Mouse (Mus musculus) embryonic facial prominence, embryonic 15.5 days (tissue): ENCODE measurements around the gene Slc35e3. TPM values are rescaled to one million over a fixed set of nuclear protein-coding genes. Genes with fewer than 3 reads are reported as not detected.
A peak's percentile ranks its signal among the peaks of the same experiment; 100 is the strongest.
"Not testable (repeated sequence)": the region's sequence is repeated elsewhere in the genome, so short reads cannot be mapped to it uniquely, and the experiment has no call there.

Experiments used
- ATAC-seq: fragments of 200-750 bp; cut with Nextera tagmentation; 2 replicates; pipeline ENCODE4 v1.8.0; 2017; ENCODE audit warnings: low read depth, moderate TSS enrichment; ENCODE audit not compliant: insufficient number of reproducible peaks, low FRiP score, low TSS enrichment
- H3K27ac ChIP-seq: fragments of 300-500 bp; sonication (generic); replicated peaks from 2 replicates; pipeline ENCODE4 v1.5.1; 2015; ENCODE audit warnings: mild to moderate bottlenecking, inconsistent platforms
- H3K27me3 ChIP-seq: fragments of 300-500 bp; sonication (generic); 2 replicates; pipeline ENCODE4 v1.6.1; 2015; ENCODE audit warnings: inconsistent platforms
- H3K36me3 ChIP-seq: fragments of 300-500 bp; sonication (generic); 2 replicates; pipeline ENCODE4 v1.6.1; 2015; ENCODE audit warnings: mild to moderate bottlenecking, inconsistent platforms
- H3K4me1 ChIP-seq: fragments of 300-500 bp; sonication (generic); 2 replicates; pipeline ENCODE4 v1.6.1; 2015; ENCODE audit warnings: inconsistent platforms
- H3K4me2 ChIP-seq: fragments of 300-500 bp; sonication (generic); replicated peaks from 2 replicates; pipeline ENCODE4 v1.6.1; 2015; ENCODE audit warnings: mild to moderate bottlenecking, inconsistent platforms
- H3K4me3 ChIP-seq: fragments of 300-500 bp; sonication (generic); replicated peaks from 2 replicates; pipeline ENCODE4 v1.5.1; 2015; ENCODE audit warnings: mild to moderate bottlenecking, inconsistent platforms
- H3K9ac ChIP-seq: fragments of 300-500 bp; sonication (generic); 2 replicates; pipeline ENCODE4 v1.6.1; 2015; ENCODE audit warnings: inconsistent platforms
- H3K9me3 ChIP-seq: fragments of 300-500 bp; sonication (generic); replicated peaks from 2 replicates; pipeline ENCODE4 v1.6.1; 2016; ENCODE audit warnings: inconsistent platforms
- WGBS: fragments of 180-500 bp; shearing (Covaris S2); methylation state at CpG from one replicate; pipeline ENCODE4 v1.1.7; 2015; 5-methylcytosine and 5-hydroxymethylcytosine counted together
- polyA plus RNA-seq: library from polyadenylated mRNA; unstranded; fragments of >200 nt; fragmentation: Nextera tagmentation; extraction: Ambion mirVana; gene quantifications from 2 replicates; pipeline ENCODE4 v1.2.1, GENCODE M21; 2015

Slc35e3 gene
- polyA plus RNA-seq, 1 experiment from 2014 or later: 22.7 TPM

- no peak overlapping the region for H3K4me3 ChIP-seq
- WGBS: 67% methylated on average over 7 of the region's 7 CpGs
Measured at GRCm38 (mm10) chr10:117725671-117726070, 20.5 kb downstream of the Slc35e3 start.

DNA sequence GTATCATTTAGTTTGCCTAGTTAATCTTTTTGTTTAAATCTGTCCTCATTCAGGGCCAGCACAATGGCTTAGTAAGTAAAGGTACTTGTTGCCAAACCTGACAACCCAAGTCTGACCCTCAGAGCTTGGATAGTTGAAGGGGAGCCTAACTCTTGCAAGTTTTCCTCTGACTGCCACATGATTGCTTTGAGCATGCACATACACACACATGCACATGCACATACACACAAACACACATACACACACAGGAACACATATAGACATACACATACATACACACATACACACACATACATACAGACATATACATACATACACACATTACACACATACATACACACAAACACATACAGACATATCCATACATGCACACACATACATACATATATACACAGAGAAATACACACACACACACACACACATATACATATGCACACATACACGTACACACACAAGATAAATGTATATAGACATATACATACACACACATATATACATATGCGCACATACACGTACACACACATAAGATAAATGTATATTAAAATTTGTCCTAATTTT is 21.3 kb downstream of the Slc35e3 start:
- WGBS: 92% methylated on average over 3 of the region's 3 CpGs

More at GRCm38 (mm10) chr10:117725671-117726070, 20.5 kb downstream of the Slc35e3 start:
- H3K9me3 ChIP-seq: no peaks in the 10 kb centered on the region
- H3K4me1 ChIP-seq: no peaks in the 10 kb centered on the region
- H3K4me2 ChIP-seq: no peak overlapping the region
- H3K27ac ChIP-seq: no peak overlapping the region
- no peaks in the 10 kb centered on the region for H3K27me3 ChIP-seq
- no peak overlapping the region for H3K9ac ChIP-seq
- H3K36me3 ChIP-seq: no peaks in the 10 kb centered on the region
- ATAC-seq: no peak

GRCm38 (mm10) chr10:117724136-117724718 is 21.9 kb downstream of the Slc35e3 start:
- 76% methylated on average over 5 of the region's 5 CpGs for WGBS
- Histone ChIP-seq H3K4me2 (no peak overlapping the region), H3K36me3 (no peaks in the 10 kb centered on the region), H3K4me1 (no peaks in the 10 kb centered on the region), H3K9me3 (no peaks in the 10 kb centered on the region), H3K9ac (no peak overlapping the region), H3K4me3 (no peak overlapping the region), H3K27me3 (no peaks in the 10 kb centered on the region), H3K27ac (no peak overlapping the region)
- ATAC-seq: no peak

More for the DNA sequence above, 21.3 kb downstream of the Slc35e3 start:
- no peak overlapping the region for H3K9ac ChIP-seq
- H3K4me3 ChIP-seq: no peak overlapping the region
- H3K36me3 ChIP-seq: no peaks in the 10 kb centered on the region
- H3K4me2 ChIP-seq: no peak overlapping the region
- no peak overlapping the region for H3K27ac ChIP-seq
- no peaks in the 10 kb centered on the region for H3K27me3 ChIP-seq
- H3K9me3 ChIP-seq: no peaks in the 10 kb centered on the region
- ATAC-seq: no peak
- no peaks in the 10 kb centered on the region for H3K4me1 ChIP-seq

GRCm38 (mm10) chr10:117718161-117719119 is 27.7 kb downstream of the Slc35e3 start:
- H3K27ac ChIP-seq: peak overlapping the region; percentile 8; the same call in 1 of the 2 replicates
- H3K4me2 ChIP-seq: no peak overlapping the region
- 44% methylated on average over 19 of the region's 19 CpGs for WGBS
- peaks cover 11% of the 10 kb centered on the region for H3K4me1 ChIP-seq
- H3K27me3 ChIP-seq: no peaks in the 10 kb centered on the region
- no peak for ATAC-seq
- no peak overlapping the region for H3K4me3 ChIP-seq
- no peaks in the 10 kb centered on the region for H3K36me3 ChIP-seq
- H3K9me3 ChIP-seq: no peaks in the 10 kb centered on the region
- H3K9ac ChIP-seq: no peak overlapping the region

- Histone ChIP-seq H3K27ac (no peak overlapping the region), H3K9ac (no peak overlapping the region), H3K4me1 (peaks cover 11% of the 10 kb centered on the region), H3K36me3 (no peaks in the 10 kb centered on the region), H3K9me3 (no peaks in the 10 kb centered on the region), H3K4me3 (no peak overlapping the region), H3K27me3 (no peaks in the 10 kb centered on the region), H3K4me2 (no peak overlapping the region)
- WGBS: 3% methylated on average over 4 of the region's 4 CpGs
- ATAC-seq: no peak
Measured at GRCm38 (mm10) chr10:117717583-117717982, 28.6 kb downstream of the Slc35e3 start.

DNA sequence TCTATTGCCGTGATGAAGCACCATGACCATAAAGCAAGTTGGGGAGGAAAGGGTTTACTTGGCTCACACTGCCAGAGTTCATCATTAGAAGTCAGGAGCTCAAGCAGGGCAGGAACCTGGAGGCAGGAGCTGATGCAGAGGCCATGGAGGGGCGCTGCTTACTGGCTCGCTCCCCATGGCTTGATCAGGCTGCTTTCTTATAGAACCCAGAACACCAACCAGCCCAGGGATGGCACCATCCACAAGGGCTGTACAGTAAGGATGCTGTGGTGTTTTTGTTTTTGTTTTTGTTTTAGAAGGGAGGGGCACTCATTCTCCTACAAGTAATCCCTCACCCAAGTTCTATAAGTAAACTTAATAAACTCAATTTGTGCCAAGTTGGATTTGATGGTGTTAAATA is 29.5 kb downstream of the Slc35e3 start:
- H3K27ac ChIP-seq: no peak overlapping the region
- H3K9ac ChIP-seq: no peak overlapping the region
- no peak overlapping the region for H3K4me3 ChIP-seq
- H3K36me3 ChIP-seq: no peaks in the 10 kb centered on the region
- 82% methylated on average over 3 of the region's 3 CpGs for WGBS
- H3K4me2 ChIP-seq: no peak overlapping the region
- ATAC-seq: no peak
- no peaks in the 10 kb centered on the region for H3K9me3 ChIP-seq
- no peaks in the 10 kb centered on the region for H3K27me3 ChIP-seq
- peaks cover 11% of the 10 kb centered on the region for H3K4me1 ChIP-seq

DNA sequence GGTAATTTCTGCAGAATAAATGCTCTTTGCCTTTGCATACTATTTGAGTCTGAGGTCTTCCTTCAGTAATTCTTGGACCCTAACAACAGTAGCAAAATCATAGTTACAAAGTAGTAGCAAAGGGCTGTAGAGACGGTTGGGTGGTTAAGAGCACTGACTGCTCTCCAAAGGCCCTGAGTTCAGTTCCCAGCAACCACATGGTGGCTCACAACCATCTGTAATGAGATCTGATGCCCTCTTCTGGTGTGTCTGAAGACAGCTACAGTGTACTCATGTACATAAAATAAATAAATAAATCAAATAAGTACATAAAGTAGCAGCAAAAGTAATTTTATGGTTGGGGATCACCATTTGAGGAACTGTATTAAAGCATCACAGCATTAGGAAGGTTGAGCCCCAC is 30.5 kb downstream of the Slc35e3 start:
- H3K9ac ChIP-seq, H3K27me3 ChIP-seq, H3K36me3 ChIP-seq, H3K27ac ChIP-seq, H3K4me2 ChIP-seq, H3K9me3 ChIP-seq, ATAC-seq, H3K4me3 ChIP-seq: not testable (repeated sequence)
- 82% methylated on average over 1 of the region's 1 CpGs for WGBS
- peaks cover 16% of the 10 kb centered on the region for H3K4me1 ChIP-seq

GRCm38 (mm10) chr10:117714928-117715500 is 31.2 kb downstream of the Slc35e3 start:
- H3K4me1 ChIP-seq: peaks cover 16% of the 10 kb centered on the region
- no peaks in the 10 kb centered on the region for H3K9me3 ChIP-seq
- H3K4me3 ChIP-seq: no peak overlapping the region
- H3K36me3 ChIP-seq: no peaks in the 10 kb centered on the region
- H3K27me3 ChIP-seq: no peaks in the 10 kb centered on the region
- WGBS: 67% methylated on average over 4 of the region's 4 CpGs
- no peak overlapping the region for H3K27ac ChIP-seq
- H3K4me2 ChIP-seq: no peak overlapping the region
- no peak overlapping the region for H3K9ac ChIP-seq
- no peak for ATAC-seq

DNA sequence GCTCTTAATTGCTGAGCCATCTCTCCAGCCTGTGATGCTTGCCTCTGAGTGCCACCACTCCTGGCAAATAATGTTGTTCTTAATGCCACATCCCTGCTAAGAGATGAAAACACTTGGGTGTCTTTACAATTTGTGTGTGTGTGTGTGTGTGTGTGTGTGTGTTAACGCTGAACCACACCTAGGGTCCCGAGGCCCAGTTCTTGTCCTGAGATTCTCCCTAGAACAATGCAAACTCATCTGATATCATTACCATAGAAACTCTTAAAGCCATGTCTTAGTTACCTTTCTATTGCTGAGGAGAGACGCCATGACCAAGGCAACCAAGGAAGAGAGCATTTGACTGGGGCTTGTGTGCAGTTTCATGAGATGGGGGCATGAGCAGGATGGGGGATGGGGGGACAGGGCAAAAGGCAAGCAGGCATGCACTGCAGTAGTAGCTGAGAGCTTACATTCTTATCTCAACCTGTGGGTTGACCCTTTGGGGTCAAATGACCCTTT is 32.1 kb downstream of the Slc35e3 start:
- no peaks in the 10 kb centered on the region for H3K36me3 ChIP-seq
- WGBS: 87% methylated on average over 3 of the region's 3 CpGs
- no peak overlapping the region for H3K4me2 ChIP-seq
- H3K4me1 ChIP-seq: peaks cover 22% of the 10 kb centered on the region
- ATAC-seq: no peak
- H3K27me3 ChIP-seq: no peaks in the 10 kb centered on the region
- no peak overlapping the region for H3K9ac ChIP-seq
- H3K27ac ChIP-seq: no peak overlapping the region
- H3K9me3 ChIP-seq: no peaks in the 10 kb centered on the region
- no peak overlapping the region for H3K4me3 ChIP-seq

DNA sequence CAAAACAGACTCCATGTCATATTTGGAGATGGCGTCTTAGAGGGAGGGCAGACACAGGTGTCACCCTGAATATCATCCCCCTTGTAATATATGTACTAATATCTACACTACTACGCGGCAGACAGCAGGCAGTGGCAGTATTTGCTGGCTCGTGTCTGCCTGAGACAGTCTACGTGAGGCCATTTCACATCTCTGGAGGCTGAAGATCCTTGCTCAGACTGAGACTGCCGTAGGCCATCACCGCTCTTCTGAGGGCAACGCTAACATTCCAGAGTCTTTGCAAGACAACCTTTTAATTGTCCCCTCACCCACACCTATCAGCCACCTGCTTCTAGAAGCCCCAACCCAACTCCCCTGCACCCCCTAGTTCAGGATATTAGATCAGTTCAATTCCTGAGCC is 32.7 kb downstream of the Slc35e3 start:
- Histone ChIP-seq H3K9me3 (no peaks in the 10 kb centered on the region), H3K27ac (no peak overlapping the region), H3K9ac (no peak overlapping the region), H3K36me3 (no peaks in the 10 kb centered on the region), H3K4me2 (no peak overlapping the region), H3K27me3 (no peaks in the 10 kb centered on the region), H3K4me1 (peaks cover 26% of the 10 kb centered on the region), H3K4me3 (no peak overlapping the region)
- ATAC-seq: no peak
- 86% methylated on average over 8 of the region's 8 CpGs for WGBS

DNA sequence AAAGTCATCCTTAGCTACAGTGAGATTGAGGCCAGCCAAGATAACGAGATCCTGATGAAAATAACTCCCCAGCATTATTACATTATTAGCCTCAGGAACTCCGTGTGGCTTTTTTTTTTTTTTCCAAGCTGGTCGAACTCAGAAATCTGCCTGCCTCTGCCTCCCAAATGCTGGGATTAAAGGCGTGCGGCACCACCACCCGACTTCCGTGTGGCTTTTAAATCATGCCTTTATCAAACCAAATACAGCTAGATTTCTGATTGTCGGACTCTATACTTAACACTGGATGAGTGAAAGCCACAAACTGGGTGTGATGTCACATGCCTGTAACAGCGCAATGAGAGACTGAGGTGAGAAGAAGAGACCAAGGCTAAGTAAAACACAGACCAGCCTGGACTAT is 33.3 kb downstream of the Slc35e3 start:
- Histone ChIP-seq H3K9me3 (no peaks in the 10 kb centered on the region), H3K9ac (no peak overlapping the region), H3K4me1 (peaks cover 21% of the 10 kb centered on the region), H3K4me2 (no peak overlapping the region), H3K36me3 (no peaks in the 10 kb centered on the region; the same call in 1 of the 2 replicates), H3K27ac (no peak overlapping the region), H3K27me3 (no peaks in the 10 kb centered on the region), H3K4me3 (no peak overlapping the region)
- 89% methylated on average over 9 of the region's 9 CpGs for WGBS
- ATAC-seq: no peak
